Mouse (Mus musculus): ENCODE measurements around the gene Col23a1.

Col23a1 gene

DNA sequence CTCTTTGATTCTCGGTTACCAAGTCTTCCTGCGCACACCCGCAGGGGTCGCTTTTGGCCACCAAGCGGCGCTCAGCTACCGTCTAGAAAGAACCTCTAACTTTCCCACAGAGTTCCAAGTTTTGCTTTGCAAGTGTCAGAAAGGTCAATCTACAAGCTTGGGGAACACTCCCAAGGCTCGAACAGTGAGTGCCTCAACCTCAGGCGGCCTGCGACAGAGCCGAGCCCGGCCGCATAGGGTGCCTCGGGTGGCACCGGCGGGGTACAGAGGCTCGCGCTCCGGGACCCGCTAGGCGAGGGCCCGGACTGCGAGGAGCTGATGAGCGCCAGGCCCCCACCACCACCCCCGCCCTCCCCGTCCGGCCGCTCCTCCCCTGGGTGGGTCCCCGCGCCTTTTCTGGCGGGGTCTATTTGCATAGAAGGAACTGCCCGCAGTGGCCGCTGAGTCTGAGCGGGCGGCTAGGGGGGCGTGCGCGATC, at the start of gene Col23a1:
TSS of gene Col23a1 (plus strand) at position 357 of the 478 bp plus-strand sequence.
- in situ Hi-C loops (cut with MseI, MboI) = loop anchor here (5.0 kb wide), 1 partner anchor 243 kb away; no protein-coding TSS in a partner anchor

DNA sequence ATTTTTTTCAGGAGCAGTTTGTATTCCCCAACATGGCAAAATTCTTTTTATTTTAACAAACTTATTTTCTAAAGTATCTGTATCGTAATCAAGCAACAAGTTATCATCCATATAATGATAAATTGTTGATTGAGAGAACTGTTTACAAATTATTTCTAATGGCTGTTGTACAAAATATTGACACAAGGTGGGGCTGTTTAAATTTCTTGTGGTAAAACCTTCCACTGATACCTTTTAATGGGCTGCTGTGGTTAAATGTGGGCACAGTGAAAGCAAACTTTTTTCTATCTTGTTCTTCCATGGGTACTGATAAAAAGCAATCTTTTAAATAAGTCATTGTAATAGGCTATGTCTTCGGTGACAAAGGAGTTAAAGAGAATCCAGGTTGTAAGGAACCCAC, 46.8 kb upstream of the Col23a1 start:
- in situ Hi-C loops (cut with MseI, MboI) = no loop called here

DNA sequence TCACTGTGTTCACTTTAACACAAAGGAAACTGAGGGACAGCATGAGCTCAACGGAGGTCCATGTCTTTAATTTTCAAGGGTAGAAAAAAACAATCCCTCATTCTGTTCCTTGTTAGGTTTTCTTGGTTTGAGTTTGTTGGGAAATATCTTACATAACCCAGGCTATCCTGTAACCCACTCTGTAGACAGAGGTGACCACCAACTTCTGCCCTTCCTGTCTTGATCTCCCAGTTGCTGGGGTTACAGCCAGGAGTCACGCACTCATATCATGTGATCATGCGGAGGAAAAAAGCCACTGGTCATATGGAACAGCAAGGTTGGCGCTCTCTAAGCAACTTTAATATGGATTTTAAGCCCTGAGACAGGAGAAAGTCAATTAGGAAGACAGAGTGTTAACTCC, 32.7 kb upstream of the Col23a1 start:
- in situ Hi-C loops (cut with MseI, MboI) = no loop called here

DNA sequence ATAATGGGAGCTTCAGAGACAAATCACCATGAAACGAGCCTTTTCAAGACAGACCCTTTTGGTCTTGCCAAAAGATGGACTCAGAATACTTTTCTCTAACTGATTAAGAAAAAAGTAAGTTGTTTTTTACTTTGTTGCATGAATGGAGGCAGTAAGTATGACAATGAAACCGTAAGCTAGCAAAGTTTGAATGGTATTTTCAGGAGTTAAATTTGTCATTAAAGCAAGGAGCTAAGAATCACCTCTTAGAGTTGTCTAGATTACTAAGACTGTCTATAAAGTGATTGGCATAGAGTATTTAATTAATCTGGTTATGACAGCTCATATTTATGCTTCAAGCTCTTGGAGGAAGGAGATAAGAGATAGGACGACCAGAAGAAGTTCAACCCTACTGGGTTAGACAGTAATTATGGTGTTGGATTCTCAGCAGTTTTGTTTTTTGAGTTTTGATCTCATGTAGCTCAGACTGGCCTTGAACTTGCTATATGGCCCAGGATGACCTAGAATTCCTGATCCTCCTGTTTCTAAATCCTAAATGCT, 28.0 kb upstream of the Col23a1 start, which contains the start of gene Clk4:
TSS of gene Clk4 (plus strand) at position 51 of the 540 bp plus-strand sequence.
- in situ Hi-C loops (cut with MseI, MboI) = no loop called here

DNA sequence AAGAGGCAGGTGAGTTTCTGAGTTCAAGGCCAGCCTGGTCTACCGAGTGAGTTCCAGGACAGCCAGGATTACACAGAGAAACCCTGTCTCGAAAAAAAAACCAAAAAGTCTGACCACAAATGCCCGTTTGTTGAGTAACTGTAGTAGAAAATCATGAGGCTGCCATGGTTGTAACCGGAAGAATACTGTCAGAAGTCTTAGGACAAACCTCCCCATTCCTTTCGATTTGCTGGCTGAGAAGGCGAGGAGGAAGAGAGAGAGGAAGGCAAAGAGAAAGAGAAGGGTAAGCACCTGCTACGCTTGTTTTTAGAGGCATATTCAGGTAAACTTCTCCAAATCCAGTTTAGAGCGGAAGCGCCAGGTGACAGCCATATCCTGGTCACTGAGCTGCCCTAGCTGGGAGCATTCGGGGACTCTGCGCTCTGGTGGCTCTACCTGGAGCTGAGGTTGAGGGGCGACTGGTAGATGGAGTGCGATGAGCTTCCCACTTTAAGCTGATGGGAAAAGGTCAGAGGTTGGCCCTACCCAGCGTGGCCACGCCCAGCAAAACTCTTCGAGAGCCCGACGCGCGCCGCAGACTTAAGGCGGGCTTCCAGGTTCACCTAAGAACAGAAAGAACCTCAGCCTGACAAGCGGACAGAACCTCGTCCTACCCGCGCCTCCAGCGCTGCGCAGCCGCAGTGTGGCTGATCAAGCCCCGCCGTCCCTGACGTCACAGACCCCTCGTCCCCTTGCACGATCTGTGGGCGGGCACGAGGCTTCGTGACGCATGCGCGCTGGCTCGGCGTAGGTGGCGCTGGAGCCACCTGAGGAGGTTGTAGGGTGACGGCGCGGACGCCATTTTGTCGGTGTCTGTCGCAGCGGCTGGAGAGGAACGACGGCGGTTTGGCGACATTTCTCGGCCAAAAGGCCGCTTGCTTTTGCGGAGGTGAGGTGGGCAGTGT, 27.1 kb upstream of the Col23a1 start, which contains the start of gene BC049762:
TSS of gene BC049762 (minus strand) at position 705 of the 944 bp plus-strand sequence.
- in situ Hi-C loops (cut with MseI, MboI) = no loop called here

DNA sequence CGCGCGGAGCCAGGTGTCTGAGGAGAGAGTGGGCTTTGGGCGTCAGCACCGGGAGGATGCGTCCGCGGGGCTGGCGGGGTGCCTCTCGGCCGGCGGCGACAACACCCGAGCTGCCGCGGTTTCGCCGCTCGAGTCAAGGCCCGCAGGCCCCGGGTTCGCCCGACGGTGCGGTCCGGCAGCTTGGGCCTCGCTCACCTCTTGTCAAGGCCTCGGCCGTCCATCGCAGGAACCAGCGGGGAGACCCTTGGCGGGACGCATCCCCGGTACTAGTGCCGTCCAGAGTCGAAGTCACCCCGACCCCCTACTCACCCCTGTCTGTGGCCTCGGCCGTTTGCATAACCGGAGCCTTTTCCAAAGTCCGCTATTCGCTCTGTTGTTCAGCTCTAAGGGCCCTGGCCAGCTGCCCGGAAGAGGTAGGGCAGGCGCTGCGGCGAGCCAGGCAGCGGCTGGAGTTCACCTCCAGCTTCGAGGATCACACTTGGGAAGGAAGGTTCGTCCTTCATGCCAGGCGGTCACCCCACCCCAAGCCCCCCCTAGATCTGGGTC, 26.4 kb upstream of the Col23a1 start:
- in situ Hi-C loops (cut with MseI, MboI) = no loop called here

DNA sequence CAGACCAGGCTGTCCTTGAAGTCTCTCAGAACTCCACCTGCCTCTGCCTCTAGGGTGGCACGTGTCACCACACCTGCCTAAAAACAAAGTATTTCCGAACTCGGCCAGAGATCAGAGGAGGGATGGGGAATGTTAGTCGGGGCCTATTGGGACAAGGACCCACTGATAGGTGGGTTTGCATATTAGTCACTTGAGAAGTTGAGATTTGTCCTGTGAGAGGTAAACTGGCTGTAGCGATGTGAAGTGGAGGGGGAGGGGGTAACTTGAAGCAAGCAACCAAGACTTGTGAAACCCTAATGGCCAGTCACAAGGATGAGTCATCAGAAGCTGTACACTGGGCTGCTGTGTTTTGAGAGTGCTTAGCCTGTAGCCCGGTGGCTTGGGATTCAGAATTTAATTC, 25.4 kb upstream of the Col23a1 start:
- in situ Hi-C loops (cut with MseI, MboI) = no loop called here

DNA sequence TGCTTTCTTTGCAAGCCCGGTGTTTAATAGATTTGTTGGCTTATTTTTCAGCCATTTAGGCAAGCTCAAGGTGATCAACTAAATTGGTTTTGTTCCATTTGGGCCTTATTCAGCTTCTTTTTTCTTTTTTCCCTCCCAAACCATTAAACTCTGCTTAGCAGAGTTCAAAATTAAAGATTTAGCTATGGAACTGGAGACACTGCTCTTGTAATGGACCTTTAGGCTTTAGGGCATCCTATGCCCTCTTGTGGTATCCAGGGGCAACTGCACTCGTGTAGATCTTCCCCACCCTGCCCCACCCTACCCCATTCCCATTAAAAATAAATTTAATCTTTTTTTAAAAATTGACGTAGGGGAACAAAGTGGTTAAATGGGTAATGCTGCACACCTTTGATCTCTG, 24.4 kb upstream of the Col23a1 start:
- in situ Hi-C loops (cut with MseI, MboI) = no loop called here

DNA sequence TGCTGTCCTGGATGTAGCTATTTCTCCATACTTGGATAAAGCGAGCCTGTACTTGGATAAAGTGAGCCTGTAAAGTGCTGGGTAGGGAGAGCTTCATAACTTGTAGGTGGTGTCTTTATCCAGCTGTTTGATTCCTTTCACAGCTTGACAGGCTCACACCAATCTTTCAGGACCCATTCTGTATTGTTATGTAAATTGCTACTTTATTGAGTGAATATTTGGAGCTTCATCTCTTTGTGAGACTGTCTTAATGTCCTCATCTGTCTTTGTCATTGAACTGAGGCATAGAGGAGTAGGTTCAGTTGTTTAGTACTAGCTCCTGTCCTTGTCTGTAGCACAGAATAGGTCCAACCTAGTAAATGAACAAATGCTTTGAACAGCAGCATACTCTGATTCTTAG, 15.3 kb upstream of the Col23a1 start:
- in situ Hi-C loops (cut with MseI, MboI) = no loop called here

DNA sequence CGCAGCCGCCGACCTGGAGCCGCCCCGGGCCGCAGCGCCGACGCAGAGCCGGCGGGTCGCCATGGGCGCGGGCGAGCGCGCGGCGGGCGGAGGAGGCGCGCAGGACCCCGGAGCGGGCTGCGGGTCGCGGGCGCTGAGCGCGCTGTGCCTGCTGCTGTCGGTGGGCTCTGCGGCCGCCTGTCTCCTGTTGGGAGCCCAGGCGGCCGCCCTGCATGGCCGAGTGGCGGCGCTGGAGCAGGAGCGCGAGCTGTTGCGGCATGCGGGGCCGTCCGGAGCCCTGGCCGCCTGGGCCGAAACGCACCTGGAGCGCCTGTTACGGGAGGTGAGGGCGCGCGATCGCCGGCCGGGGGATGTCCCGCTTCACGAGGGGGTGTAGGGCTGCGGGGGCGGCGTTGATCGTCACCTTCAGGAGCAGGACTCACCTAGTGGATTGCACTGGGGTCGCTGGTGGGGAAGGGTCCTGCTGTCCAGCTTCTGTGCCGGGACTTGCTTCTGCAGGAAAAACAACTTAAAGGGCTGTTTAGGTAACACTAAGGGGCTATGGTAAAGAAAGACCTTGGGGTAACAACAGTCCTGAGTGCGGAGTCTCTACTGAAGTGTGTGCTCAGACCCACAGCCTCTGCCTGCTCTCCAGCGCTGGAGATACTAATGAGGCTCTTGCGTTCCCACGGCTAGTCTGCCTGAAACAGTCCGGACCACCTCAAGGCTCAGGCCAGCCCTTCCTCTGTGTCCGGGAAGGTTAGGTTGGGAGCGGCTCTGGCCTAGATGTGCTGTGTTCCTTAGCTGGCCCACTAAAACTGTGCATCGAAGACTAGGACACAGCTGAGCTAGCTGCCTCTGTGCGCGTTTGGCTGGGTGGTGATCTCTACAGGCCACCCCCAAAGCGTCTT, 591 bp downstream of the Col23a1 start:
- in situ Hi-C loops (cut with MseI, MboI) = loop anchor here (5.0 kb wide), 1 partner anchor 242 kb away; no protein-coding TSS in a partner anchor

DNA sequence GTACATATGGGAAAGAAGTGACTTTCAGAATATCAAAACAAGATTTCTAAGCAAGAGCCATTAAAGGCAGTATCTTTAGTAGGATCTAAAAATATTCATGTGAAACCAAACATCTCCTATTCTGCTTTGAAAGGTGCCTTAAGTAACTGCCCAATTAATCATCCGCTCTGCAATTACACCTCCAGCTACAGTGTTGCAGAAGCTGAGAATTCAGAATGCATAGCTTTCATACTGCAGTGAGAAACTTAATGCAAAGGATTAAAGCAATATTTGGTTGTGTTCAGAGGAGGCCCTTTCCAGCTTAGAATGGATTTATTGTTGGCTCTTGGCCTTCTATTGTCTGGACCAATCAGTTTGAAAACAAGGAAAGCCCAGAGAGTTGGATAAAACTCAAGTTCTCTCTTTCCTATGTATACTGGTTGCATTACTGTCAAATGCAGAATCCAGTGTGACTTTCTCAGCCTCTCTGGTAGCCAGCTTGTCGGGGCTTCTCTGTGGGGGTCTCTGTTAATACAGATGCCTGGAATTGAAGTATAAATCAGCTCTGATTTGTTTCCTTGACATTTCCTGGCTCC, 4.3 kb downstream of the Col23a1 start:
- in situ Hi-C loops (cut with MseI, MboI) = loop anchor here (5.0 kb wide), 1 partner anchor 238 kb away; no protein-coding TSS in a partner anchor

DNA sequence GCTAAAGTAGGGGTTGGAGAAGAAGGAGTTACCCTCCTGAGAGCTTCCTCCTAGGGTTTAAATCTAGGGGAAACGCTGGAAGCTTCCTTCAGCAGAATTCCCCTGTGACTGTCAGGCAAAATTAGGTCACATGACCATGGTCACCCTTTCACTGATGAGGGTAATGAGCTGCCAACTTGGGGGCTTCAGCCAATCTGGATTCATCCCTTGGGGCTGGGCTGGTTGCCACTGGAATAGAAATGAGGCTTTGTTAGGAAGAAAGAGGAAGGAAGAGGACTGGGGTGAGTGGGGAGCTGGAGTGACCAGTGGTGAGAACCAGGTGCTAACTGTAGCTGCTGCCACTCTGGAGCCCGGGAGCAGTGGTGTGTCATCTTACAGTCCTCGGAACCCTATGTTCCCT, 6.0 kb downstream of the Col23a1 start:
- in situ Hi-C loops (cut with MseI, MboI) = no loop called here

DNA sequence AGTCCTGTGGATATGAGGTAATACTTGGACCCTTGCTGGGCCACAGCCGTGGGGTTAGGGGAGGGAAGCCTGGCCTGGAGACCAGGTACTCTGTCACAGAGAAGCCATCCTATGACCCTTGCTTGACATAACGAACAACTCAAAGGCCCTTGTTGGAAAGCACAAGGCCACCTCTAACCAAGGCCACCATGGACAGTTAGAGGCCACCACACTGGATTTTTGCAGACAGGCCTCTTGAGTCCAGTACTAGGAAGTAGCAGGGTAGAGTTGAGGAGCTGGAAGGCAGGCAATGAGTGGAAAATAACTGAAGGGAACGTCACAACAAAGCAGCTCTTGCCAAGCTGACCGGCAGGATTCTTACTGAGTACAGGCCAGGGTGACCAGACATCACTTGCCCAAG, 9.0 kb downstream of the Col23a1 start:
- in situ Hi-C loops (cut with MseI, MboI) = no loop called here

DNA sequence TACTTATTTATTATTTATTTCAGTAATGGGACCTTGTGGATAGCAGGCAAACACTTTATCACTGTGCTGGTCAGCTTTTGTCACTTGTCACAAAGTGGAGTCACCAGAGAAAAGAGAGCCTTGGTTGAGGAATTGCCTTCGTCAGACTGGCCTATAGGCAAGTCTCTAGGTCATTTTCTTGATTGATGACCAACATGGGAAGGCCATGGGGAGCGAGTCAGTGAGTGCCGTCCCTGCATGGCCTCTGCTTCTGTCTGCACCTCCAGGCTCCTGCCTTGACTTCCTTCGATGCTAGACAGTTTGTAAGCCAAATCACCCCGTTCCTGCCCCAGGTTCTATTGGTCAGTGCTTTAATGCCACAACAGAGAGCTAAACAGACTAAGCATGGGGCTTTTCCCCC, 12.7 kb downstream of the Col23a1 start:
- in situ Hi-C loops (cut with MseI, MboI) = no loop called here

DNA sequence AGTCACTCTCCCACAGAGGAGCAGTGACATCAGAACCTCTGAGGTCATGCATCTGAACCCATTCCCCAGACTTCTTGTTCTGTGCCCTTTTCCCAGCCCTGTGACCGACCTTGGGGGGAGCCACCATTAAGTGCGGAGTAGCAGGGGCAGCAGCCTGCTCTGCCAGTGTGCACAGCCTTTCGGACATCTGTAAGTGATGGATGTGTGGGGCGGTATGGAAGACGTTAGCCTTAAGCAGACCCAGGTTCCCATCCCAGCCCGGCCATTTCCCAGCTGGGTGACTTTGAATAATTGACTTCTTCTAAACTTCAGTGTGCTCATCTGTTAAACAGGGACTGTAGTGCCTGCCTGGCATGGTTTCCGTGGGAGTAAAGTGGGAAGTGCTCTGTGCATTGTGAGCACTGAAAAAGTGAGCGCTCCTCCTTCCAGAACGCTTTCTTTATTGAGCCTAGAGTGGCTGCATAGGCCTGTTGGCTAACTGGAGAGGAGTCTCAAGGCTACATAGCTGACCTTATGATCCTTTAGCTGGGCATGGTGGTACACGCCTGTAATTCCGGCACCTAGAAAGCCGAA, 14.3 kb downstream of the Col23a1 start:
- in situ Hi-C loops (cut with MseI, MboI) = no loop called here

DNA sequence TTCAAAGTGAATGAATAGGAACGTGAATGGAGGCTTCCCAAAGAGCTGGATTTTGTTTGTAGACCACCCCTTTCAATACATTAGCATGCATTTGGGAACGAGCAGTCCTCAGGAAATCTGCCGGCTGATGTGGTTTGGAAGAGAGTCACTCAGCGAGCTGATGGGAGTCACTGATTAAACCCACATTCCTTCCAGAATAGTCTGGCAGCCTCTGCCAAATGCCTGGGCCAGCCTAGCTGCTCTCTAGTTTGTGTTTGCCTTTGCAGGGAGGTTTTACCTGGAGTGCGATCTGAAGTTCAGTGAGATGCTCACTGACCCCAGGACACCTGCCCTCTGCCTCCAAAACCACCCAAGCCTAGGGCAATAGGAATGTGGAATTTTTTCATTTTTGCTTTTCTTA, 18.6 kb downstream of the Col23a1 start:
- in situ Hi-C loops (cut with MseI, MboI) = no loop called here

DNA sequence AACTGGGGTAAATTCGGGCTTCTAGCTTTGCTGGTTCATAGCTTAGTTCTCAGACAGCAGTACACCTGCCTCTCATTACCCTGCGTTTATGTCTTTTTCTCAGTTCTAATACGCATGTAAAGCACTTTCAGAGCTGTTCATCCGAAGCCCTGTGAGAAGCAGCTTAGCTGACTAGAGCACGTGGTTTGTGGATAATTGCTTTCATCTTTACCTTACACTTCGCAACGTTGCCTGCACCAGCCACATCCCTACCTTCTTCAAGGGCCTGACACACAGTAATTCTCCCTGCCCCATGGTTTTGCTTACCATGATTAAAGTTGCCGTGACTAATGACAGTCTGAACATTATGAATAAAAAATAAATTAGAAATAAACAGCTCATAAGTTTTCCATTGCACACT, 22.1 kb downstream of the Col23a1 start:
- in situ Hi-C loops (cut with MseI, MboI) = no loop called here

DNA sequence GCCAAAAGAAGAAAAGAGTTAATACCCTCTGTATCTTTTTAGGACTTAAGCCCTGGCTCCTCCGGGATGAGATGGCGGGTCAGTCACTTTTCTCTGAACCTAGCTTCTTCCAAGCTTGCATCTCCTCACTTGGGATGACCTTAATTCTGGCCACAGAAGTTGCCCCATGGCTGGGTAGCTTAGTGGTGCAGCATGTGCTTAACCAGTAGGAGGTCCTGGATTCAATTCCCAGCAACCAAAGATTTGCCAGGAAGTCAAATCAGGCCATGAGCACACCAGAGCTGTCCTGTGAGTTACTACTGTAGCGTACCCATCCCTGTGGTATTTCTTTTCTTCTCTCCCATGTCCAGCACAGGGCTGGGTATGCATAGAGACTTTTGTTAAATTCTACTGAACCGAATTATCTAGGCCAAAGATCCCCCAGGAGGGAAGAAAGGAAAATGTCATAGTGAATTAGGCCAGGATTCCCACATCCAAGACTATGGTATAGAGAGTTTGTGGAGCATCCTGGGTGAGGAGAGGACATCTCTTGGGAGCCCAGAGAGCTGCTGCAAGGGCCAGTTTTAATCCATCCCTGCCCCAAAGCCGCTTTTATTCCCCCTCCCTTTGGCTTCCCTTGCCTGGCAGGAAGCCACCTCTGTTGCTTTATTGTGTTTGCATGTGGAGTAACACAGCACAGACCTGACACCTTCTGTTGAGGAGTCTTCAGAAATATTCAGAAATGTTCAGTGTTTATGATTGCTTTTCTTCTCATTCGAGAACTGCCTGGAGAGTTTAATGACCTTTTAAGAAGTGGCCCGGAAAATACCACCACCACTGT, 26.5 kb downstream of the Col23a1 start:
- in situ Hi-C loops (cut with MseI, MboI) = no loop called here

DNA sequence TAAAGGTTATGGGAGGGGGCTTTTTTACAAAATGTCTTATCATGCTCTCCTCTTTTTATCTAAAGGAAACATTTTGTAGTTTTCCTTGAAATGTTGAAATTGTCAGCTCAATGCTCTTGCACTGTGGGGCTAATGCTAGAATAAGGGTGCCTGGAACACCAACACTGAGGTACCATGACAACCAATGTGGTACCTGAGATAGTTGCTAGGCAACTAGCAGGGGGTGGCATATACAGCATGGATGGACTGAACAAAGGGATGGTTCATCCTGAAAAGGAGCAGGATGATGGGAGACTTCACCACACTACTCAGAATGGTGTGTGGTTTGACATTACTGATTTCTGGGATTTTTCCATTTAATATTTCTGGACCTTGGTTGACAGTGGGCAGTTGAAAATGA, 30.9 kb downstream of the Col23a1 start:
- in situ Hi-C loops (cut with MseI, MboI) = no loop called here

DNA sequence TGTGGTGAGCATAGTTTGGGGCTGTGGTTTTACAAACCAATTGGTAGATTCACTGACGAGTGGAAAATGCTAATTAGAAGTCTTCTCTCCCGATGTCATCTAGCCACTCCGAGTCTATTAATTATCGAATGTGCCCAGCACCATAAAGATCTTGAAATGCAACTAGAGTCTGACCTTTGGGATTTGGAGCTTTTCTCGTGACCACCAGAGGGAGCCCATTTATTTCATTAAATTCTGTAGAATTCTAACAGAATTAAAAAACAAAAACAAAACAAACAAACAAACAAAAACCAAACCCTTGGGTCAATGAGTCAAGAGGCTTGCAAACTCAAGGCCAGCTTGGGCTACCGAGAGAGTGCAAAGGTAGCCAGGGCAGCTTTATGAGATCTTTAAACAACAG, 37.2 kb downstream of the Col23a1 start:
- in situ Hi-C loops (cut with MseI, MboI) = no loop called here

All from mouse trophoblast stem cell (cell line).